Mouse (Mus musculus) gastrocnemius, adult 2 months (tissue): ENCODE data around the gene Selenom. TPM values are rescaled to one million over a fixed set of nuclear protein-coding genes. Genes with fewer than 3 reads are reported as not detected.

Experiments
- DNase-seq: peaks from one replicate; pipeline ENCODE4 v3.0.0; 2022
- H3K27ac ChIP-seq: fragments of 200-600 bp; 2 replicates; pipeline ENCODE4 v1.8.1; 2022; ENCODE audit warnings: mild to moderate bottlenecking
- H3K4me3 ChIP-seq: fragments of 200-600 bp; 2 replicates; pipeline ENCODE4 v1.8.1; 2022; ENCODE audit warnings: mild to moderate bottlenecking, moderate library complexity
- CTCF ChIP-seq: fragments of 200-600 bp; IDR thresholded peaks from 2 replicates; pipeline ENCODE4 v1.8.1; 2022; ENCODE audit warnings: antibody characterized with exemption, mild to moderate bottlenecking, moderate library complexity
- intact Hi-C: fragments of 180-260 bp; cut with DNase I; formaldehyde crosslinking; loops from one replicate; pipeline ENCODE4 v1.15.1; 2025
- total RNA-seq, 2 experiments: library from RNA; stranded (reverse); gene quantifications; 2 replicates each; pipeline ENCODE4 v1.2.3; 2021

The Selenom gene
- total RNA-seq, 2 experiments from 2014 or later, result 11.6 to 17.5 TPM

- no peak for TF ChIP-seq CTCF
- intact Hi-C loops, result loop anchor here (10.0 kb wide), 1 partner anchor 132 kb away; no protein-coding TSS in a partner anchor
- Histone ChIP-seq H3K4me3 (peak overlapping the region; percentile 54), H3K27ac (peak overlapping the region; percentile 40; the same call in 1 of the 2 replicates)
- peak; percentile 65 for DNase-seq
Measured at GRCm38 (mm10) chr11:3516859-3517845, 2.7 kb downstream of the Selenom start.

- intact Hi-C loops, result loop anchor here (10.0 kb wide), 1 partner anchor 133 kb away; no protein-coding TSS in a partner anchor
- Histone ChIP-seq H3K4me3 (no peak overlapping the region), H3K27ac (peak overlapping the region; percentile 40; the same call in 1 of the 2 replicates)
- no peak for TF ChIP-seq CTCF
- DNase-seq, result no peak
Measured at GRCm38 (mm10) chr11:3517846-3518732, 3.6 kb downstream of the Selenom start.

GRCm38 (mm10) chr11:3519051-3519726, 4.7 kb downstream of the Selenom start:
- intact Hi-C loops, result loop anchor here (10.0 kb wide), 1 partner anchor 134 kb away; no protein-coding TSS in a partner anchor

GRCm38 (mm10) chr11:3519756-3520398, 5.4 kb downstream of the Selenom start:
- no peak for DNase-seq
- intact Hi-C loops, result loop anchor here (10.0 kb wide), 1 partner anchor 135 kb away; no protein-coding TSS in a partner anchor
- no peak for TF ChIP-seq CTCF
- H3K27ac ChIP-seq, result peak overlapping the region; percentile 10; the same call in 1 of the 2 replicates
- H3K4me3 ChIP-seq, result no peak overlapping the region

More at GRCm38 (mm10) chr11:3519051-3519726, 4.7 kb downstream of the Selenom start:
- no peak for TF ChIP-seq CTCF
- Histone ChIP-seq H3K4me3 (no peak overlapping the region), H3K27ac (peak overlapping the region; percentile 32; the same call in 1 of the 2 replicates)
- no peak for DNase-seq

GRCm38 (mm10) chr11:3520919-3521318, 6.4 kb downstream of the Selenom start:
- intact Hi-C loops, result no loop called here
- TF ChIP-seq CTCF, result no peak
- H3K4me3 ChIP-seq, result no peak overlapping the region
- H3K27ac ChIP-seq, result no peak overlapping the region; the same call in 1 of the 2 replicates
- no peak for DNase-seq

GRCm38 (mm10) chr11:3521339-3522224, 7.1 kb downstream of the Selenom start:
- intact Hi-C loops, result no loop called here
- DNase-seq, result no peak

GRCm38 (mm10) chr11:3522285-3523000, 8.0 kb downstream of the Selenom start:
- DNase-seq, result peak; percentile 31
- peak overlapping the region; percentile 9; the same call in 1 of the 2 replicates for H3K27ac ChIP-seq
- H3K4me3 ChIP-seq, result no peak overlapping the region
- intact Hi-C loops, result no loop called here
- TF ChIP-seq CTCF, result no peak

More at GRCm38 (mm10) chr11:3521339-3522224, 7.1 kb downstream of the Selenom start:
- Histone ChIP-seq H3K4me3 (no peak overlapping the region), H3K27ac (peak overlapping the region; percentile 31; the same call in 1 of the 2 replicates)
- TF ChIP-seq CTCF, result no peak

GRCm38 (mm10) chr11:3523840-3524582, 9.5 kb downstream of the Selenom start:
- TF ChIP-seq CTCF, result no peak
- Histone ChIP-seq H3K4me3 (peak overlapping the region; percentile 75; the same call in 1 of the 2 replicates), H3K27ac (no peak overlapping the region)
- intact Hi-C loops, result no loop called here
- DNase-seq, result peak; percentile 12

- peak overlapping the region; percentile 91 for H3K27ac ChIP-seq
- TF ChIP-seq CTCF, result no peak
- intact Hi-C loops, result no loop called here
- DNase-seq, result peak; percentile 17
- peak overlapping the region; percentile 75 for H3K4me3 ChIP-seq
Measured at GRCm38 (mm10) chr11:3525560-3525959, 11.1 kb downstream of the Selenom start.
